Mouse (Mus musculus): ENCODE data around the gene Lta.
"Not testable (repeated sequence)": the region's sequence is repeated elsewhere in the genome, so short reads cannot be mapped to it uniquely, and the experiment has no call there.

The Lta gene

GRCm38 (mm10) chr17:35239700-35240099 lies 34.5 kb upstream of the Lta start:
- no peak for DNase-seq (ENCODE audit: low spot score)

- no peak for DNase-seq (ENCODE audit: low spot score)
These were observed 32.4 kb upstream of the Lta start for GRCm38 (mm10) chr17:35237504-35237903.

- no peak for DNase-seq (ENCODE audit: low spot score)
These were observed 31.8 kb upstream of the Lta start for GRCm38 (mm10) chr17:35236996-35237395.

DNA sequence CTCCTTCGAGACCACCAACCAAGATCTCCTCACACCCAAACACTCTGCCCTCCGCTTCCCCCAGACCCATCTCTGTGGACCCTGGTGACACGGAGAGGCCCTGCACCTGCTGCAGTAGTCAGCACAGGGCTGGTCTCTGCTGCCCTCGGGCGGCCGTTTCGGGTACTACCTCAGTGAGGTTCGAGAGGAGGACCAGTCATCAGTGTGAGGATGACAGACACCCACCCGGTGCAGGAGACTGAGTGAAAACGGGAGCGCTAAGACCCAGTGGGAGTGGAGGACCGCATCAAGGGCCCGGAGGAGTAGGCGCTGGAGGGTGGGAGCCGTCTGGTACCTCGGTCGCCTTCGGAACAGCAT lies 31.2 kb upstream of the Lta start:
- DNase-seq (ENCODE audit: low spot score) = peak; percentile 96

GRCm38 (mm10) chr17:35235614-35236389 lies 30.7 kb upstream of the Lta start, which contains the start of gene Nfkbil1:
TSS of gene Nfkbil1 (minus strand) at chr17:35235792.
- peak; percentile 91 for DNase-seq (ENCODE audit: low spot score)

- DNase-seq (ENCODE audit: low spot score) = no peak
These were observed 29.8 kb upstream of the Lta start for GRCm38 (mm10) chr17:35234903-35235302.

DNA sequence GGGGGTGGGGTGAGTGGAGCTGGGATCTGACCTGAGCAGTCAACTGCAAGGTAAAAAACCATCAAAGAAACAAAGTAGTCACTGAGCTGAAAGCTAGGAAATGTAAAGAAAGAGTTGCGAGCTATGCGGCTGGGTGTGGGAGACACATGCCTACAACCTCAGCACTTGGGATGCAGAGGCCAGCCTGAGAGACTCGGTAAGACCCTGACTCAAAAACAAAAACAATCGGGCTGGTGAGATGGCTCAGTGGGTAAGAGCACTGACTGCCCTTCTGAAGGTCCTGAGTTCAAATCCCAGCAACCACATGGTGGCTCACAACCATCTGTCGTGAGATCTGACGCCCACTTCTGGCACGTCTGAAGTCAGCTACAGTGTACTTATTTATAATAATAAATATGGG lies 28.9 kb upstream of the Lta start:
- not testable (repeated sequence) for DNase-seq (ENCODE audit: low spot score)

DNA sequence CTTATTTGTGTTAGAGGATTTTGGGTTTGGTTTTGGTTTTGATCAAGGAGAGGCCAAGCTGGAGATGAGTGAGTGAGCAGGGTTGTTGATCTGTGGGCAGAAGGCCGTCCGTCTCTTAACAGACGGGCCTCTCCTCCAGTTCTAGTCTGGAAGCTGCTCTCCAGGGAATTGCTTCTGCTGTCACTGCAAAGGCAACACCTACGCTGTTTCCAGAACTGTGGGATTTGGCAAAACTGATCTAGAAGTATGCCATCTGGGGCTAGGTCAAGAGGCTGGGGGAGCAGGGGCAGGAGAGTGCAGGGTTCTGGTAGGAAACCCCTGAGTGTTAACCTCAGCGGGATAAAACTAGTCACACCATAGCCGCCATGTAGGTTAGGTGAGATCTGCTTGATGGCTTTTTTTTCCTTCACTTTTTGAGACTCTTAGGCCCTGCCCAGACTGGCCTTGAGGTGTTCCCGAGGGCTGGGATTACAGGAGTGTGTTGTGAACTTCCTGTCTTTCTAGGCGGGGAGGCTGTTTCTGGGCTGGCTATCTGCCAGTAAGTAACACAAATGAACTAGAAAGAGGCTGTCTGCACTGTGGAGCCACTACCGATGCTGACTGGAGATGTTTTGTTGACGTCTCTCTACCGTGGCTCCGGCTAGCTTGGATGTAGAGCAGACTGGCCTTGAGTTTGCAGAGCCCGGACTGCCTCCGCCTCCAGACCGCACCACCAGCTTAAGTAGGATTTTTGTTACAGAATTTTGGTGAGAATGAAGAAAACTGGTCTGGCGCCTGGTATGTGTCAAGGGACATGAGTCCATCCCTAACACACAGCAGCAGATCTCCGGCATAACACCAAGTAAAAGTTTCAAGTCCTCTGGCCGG lies 28.2 kb upstream of the Lta start, which contains the start of gene Atp6v1g2:
Gene Atp6v1g2, plus strand, starts transcription at position 547 of the 867 bp plus-strand sequence.
- no peak for DNase-seq (ENCODE audit: low spot score)

DNA sequence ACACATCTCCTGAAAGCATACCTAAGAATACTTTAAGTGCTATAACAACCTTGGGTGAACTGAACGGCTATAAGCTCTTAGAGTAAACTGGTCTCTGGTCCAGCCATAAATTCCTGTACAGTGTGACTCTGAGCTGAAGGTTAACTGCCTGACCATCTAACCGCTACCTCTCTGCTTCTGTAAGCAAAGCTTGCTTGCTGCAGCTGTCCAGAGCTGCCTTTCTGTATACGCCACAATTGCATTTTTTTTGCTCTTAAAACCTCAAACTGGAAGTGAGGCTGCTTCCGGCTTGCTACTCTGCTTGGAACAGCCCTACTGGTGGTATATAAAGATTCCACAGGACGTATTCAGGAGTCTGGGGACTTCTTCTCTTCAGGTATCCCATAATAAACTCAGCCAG lies 27.5 kb upstream of the Lta start:
- no peak for DNase-seq (ENCODE audit: low spot score)

DNA sequence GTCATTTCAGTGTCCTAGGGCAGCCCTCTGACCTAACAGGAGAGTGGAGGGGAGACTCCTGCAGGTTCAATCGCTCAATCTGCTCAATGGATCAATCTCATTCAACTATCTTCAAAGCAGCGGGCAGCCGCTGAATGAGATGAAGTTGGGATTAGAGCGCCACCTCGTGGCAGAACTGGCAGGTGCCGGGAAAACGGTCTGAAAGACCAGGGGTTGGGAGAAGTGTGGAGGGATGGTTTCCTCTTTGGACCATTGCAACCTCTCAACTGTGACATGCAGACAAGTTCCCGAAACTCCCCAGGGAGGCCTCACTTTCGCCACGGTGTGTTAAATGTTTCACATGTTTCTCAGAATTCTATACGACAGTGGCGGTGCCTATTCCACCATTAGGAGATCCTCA lies 26.9 kb upstream of the Lta start:
- DNase-seq (ENCODE audit: low spot score) = peak; percentile 89

GRCm38 (mm10) chr17:35231022-35231421 lies 25.9 kb upstream of the Lta start:
- DNase-seq (ENCODE audit: low spot score) = no peak

DNA sequence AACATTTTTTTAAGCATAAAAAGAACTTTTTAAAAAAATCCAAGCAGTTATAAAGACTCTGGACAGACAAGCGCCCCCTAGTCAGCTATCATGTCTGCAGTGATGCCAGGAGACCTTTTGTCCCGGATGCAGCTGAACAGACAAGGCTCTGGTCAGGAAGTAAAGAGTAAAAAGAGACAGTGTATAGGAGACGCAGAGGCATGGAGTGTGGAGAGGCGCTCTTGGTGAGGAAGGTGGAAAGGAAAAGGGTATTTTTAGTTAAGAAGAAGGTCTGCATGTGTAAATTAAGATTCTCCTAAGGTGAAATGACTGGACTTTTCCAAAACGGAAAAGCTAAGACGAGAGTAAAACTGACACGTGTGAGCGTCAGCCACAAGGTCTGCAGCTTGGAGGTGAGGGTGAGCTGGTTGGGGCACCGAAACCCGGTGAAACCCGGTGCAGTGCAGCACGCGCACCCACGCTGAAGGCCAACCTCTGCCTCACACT lies 21.5 kb upstream of the Lta start:
- no peak for DNase-seq (ENCODE audit: low spot score)

- DNase-seq (ENCODE audit: low spot score) = no peak
These were observed 20.3 kb upstream of the Lta start for GRCm38 (mm10) chr17:35225456-35225855.

GRCm38 (mm10) chr17:35224641-35225040 lies 19.5 kb upstream of the Lta start:
- no peak for DNase-seq (ENCODE audit: low spot score)

DNA sequence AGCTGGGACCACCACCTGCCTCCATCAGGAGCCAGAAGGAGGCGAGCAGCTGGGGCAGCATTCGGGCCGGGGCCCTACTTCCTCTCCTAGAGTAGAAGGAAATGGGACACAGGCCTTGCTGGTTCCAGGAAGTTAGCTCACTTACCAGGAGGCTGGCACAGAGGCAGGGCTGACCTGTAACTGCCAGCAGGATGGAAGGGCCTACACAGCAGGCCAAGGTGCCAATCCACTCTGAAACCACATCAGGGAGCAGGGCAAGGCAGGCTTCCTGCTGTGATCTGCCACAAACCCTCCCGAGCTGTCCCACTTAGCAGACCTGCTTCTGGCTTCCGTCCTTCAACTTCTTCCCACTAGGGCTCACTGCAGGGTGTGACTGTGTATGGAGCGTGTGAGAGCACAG lies 17.1 kb upstream of the Lta start:
- no peak for DNase-seq (ENCODE audit: low spot score)

DNA sequence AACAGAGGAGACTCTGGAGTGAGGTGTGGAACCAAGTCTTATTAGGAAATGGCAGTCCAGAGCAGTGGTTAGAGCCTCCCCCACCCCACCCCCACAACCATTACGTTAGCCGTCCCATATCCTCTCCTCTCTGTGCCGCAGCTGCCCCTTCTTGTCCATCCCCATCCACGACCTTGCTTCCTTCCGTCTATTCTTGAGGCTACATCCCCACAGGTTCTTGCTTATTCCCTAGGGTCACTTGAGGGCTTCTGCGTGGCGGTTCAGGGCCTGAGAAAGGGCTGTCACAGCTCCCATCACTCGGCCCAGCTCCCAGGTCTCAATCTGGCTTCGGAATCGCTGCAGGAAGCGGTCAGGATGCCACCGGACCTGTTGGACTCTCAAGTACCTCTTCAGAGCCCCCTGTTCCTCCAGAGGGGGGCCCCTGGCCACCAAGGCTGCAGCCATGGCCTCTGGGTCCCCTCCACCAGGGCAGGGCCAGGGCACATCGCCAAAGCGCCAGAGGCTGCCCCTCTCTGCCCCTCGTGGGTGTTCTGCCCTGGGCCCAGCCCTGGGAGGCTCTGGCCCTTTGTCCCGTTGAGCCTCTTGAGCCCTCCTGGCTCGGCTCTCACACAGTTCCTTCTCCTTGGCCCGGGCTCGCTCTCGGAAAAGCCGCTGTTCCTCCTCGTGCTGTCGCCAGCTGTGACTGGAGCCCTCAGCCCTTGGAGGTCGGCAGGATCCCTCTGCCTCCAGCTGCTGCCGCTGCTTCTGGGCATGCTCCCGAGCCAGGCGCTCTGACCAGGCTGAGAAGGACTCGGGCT lies 15.2 kb upstream of the Lta start, which contains the start of gene Gm16181:
Gene Gm16181, plus strand, starts transcription at position 679 of the 797 bp plus-strand sequence.
- DNase-seq (ENCODE audit: low spot score) = no peak

DNA sequence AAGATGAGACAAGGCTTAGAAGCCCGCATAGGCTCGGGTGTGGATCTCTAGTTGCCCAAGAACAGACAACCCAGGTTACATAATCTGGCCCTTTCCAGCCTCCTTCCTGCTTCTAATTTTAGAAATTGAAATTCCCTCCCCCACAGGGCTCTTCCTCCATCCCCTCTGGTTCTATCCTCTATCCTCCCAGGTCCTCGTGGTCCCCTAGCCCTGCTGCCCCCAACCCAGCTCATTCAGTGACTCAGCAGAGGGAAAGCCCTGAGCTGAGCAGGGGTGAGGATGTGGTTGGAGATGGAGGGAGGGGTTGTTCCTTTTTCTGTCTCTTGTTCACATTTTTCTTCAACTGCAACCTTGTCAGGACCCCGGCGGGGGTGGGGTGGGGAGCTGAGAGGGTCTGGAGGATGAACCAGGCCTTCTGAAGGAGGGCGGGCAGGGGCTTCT lies 14.5 kb upstream of the Lta start:
- DNase-seq (ENCODE audit: low spot score) = no peak

GRCm38 (mm10) chr17:35218516-35219193 lies 13.5 kb upstream of the Lta start:
- no peak for DNase-seq (ENCODE audit: low spot score)

DNA sequence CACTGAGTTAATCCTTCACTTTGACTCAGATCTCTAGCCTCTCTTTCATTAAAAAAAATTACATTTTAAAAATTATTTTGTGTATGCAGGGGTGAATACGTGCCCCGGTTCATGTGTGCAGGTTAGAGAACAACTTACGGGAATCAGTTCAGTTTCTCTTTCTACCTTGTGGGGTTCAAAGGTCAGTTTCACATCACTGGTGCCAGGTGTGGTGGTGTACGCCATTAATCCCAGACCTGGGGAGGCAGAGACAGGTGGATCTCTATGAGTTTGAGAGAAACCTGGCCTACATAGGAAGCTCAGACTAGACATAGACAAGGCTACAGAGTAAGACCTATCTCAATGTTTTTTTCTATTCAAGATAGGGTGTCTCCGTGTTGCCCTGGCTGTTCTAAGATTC lies 7.9 kb upstream of the Lta start:
- no peak for DNase-seq (ENCODE audit: low spot score)

- DNase-seq (ENCODE audit: low spot score) = no peak
These were observed 5.4 kb upstream of the Lta start for GRCm38 (mm10) chr17:35210593-35210992.

- DNase-seq (ENCODE audit: low spot score) = no peak
These were observed 4.8 kb upstream of the Lta start for GRCm38 (mm10) chr17:35209785-35210535.
